Mouse (Mus musculus): ENCODE measurements at regions not wholly inside any gene's neighbourhood (a gene's known extent, or its start where the extent isn't known, plus 50 kb on each side); places are given as distances from the start of the nearest gene placed in this dataset.

DNA sequence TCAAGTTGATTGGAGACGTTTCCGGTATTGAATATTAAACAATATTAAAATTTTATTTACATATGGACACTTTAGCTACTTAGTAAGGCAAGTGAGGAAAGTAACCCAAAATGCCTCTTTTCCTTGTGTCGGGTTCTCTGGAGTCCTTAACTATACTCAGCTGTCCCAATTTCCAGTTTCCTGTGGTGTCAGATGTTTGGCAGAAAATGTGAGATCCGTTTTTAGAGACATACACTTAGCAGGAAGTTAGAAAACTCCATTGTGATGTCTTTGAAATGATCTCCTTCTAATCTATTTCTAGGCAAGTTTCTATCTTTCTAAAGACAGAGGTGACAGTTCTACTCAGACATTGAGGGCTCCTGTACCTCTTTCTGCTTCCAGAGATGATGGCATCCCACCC, 168.9 kb upstream of the Plcxd3 start:
- no peak for DNase-seq (ENCODE audit: low read depth, low spot score)

DNA sequence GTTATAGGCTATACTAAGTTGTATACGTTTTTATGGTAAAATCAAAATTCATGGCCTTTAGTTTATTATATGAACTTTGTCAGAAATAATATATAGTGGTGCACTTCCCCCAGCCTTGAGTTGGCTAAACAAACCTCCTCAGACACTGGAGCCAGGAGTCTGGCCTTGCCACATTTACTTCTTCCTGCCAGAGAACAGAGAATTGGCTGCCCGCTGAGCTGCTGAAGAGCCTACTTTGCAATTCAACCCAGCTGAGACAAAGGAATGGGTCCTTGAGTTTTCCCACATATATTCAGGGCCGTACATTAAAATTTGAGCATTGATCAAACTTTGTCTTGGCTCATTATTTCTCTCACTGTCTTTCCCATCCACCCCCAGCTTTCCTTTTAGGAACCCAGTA, 161.9 kb upstream of the Plcxd3 start:
- peak; percentile 50 for DNase-seq (ENCODE audit: low read depth, low spot score)

DNA sequence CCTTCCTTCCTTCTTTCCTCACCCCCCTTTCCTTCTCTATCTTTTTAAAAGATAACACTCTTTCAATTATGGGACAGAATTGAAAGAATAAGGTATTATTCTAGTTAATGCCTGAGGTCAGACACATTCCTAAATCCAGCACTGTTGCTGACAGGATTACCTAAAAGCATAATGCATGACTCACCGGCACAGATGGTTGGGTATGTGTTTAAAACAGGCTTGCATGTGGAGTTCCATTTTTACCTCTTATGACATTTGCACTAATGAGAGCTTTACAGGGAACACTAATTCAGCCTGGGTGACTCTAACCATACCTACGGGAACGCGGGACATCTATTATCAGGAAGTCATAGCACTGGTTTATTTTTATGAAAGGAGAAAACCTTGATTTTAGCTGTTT, 156.2 kb upstream of the Plcxd3 start:
- no peak for DNase-seq (ENCODE audit: low read depth, low spot score)

DNA sequence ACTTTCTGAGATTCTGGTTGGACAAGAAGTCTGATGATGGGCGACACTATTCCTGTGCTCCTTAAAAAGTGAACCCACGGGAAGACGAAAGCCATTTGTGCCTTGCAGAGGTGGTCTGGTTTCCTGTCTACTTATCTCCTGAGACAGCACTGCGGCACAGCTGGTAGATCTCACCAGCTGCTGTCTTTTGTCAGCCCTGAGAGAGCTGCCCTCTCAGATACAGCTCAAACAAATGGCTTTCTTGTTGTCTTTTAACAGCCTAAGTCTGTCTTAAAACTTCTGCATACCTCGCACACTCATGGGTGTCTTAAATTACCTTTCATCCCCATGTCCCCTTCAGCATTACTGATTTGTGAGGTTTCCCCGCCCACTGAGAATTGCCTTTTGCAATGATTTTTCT, 147.2 kb upstream of the Plcxd3 start:
- no peak for DNase-seq (ENCODE audit: low read depth, low spot score)

DNA sequence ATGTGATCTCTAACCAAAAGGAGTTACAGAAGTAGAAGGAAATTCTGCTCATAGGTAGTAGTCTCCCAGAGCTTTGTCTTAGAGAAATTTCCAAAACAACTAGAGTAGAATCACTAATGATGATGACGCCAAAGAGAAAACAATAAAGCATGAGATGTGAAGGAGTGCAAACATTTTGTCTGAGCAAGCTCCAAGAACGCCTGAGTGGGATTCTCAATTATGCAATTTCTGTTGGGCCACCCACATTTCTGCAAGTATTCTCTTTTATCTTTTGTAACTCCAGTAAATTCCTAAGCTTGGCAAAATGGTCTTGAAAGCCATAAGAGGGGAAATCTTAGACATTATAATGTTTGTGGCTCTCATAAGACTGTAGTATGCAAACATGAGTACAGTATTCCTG, 134.6 kb upstream of the Plcxd3 start:
- DNase-seq (ENCODE audit: low read depth, low spot score) = no peak

DNA sequence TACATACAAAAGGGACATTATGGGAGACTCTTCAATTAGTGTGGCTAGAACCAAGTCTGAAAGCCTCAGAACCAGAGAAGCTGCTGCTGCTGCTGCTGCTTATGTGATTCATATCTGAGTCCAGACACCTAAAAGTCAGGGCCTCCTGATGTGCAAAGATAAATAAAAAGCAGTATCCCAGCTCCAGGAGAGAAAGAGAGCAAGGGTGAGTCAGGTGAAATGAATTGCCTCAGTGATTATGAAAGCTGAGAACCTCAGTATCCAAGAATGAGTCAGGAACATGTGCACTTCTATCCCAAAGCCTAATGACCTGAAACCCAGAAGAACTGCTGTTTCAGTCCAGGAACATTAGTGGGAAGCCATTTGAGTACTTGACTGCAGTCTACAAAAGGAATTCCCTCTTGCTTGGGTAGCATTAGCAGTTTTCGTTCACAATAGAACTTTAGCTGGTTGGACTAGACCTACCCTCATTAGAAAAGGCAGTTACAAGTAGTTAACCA, 127.6 kb upstream of the Plcxd3 start:
- no peak for DNase-seq (ENCODE audit: low read depth, low spot score)

DNA sequence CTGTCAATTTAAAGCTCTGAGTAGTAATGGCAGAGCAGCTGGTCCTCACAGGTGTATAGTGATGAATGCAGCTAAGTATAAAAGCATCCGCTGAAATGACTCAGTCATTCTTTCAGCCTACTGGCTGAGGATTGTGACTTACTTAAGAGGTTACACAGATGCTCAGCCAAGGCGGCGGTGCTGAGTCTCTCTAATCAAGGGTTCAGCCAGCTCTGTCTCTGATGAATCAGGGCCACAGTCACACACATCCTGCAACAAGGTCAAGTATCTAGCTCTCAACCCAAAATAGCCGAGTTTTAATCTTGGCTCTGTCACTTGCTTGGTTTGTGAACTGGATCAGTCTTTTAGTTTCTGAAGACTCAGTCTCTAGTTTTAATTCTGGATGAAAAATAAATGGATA, 110.7 kb upstream of the Plcxd3 start:
- no peak for DNase-seq (ENCODE audit: low read depth, low spot score)

DNA sequence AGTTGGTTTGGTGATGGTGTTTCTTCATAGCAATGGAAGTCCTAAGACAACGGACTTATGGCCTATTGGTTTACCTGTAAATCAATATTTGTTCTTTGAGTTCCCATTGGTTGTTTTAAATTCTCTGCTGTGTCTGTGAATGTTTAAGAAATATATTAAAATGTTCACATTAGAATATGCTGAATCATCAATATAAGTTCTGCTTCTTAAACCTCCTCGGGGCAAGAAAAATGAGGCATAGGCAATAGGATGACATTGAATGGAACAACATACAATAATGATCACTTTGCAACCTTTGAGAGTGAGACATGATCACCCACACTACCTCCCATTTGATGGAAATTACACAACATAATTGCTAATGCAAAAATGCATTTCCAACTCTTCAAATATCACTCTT, 105.5 kb upstream of the Plcxd3 start:
- DNase-seq (ENCODE audit: low read depth, low spot score) = no peak

DNA sequence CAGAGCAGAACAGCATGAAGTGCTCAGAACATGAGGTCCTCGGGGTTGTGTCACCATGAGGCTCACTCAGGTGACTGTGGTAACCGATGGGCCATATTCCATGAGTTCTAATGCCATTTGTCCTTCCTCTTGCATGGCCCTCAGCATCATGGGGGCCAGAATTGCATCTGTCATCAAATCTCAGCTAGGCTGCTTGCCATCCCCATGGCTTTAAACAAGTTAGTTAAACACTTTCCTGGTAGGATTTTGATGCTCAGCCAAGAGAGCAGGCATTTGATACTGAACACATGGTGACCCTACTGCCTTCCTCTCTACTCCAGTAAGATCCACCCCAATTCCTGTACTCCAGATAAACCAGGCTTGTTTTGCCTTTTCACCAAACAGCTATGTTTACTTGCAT, 98.3 kb upstream of the Plcxd3 start:
- no peak for DNase-seq (ENCODE audit: low read depth, low spot score)

DNA sequence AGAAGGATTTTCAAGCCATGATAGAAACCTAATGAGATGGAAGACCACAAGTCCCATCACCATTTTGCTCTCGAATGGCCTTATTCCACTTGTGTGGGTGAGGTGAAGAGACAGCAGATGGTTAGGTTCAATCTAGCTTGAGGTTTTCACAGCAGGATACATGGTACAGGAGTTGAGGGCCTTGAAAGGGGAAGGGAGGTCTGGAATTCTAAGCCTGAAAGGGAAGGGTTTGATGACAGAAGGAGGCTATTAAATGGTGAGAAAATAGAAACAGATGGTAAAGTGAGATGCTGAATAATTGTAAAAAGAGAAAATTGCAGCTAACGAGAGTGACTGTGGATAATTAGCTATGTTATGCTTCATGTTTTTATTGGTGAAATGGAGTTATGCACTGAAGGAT, 67.8 kb upstream of the Plcxd3 start:
- DNase-seq (ENCODE audit: low read depth, low spot score) = no peak

DNA sequence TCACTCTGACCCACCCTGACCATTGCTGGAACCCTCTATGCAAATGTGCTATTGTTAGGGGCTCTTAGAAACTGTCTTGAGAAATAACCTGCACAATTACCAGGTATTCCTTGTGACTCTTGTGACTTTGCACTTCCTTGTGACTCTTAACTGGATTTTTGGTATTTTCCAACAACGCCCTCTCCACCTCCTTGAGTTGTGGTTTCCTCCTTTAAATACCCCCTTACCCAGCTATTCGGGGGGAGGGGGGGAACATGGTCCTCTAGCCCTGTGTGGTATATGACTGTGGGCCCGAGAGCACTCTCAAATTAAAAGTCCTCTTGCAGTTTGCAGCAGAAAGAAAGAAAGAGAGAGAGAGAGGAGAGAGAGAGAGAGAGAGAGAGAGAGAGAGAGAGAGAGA, 61.6 kb upstream of the Plcxd3 start:
- DNase-seq (ENCODE audit: low read depth, low spot score) = peak; percentile 61

DNA sequence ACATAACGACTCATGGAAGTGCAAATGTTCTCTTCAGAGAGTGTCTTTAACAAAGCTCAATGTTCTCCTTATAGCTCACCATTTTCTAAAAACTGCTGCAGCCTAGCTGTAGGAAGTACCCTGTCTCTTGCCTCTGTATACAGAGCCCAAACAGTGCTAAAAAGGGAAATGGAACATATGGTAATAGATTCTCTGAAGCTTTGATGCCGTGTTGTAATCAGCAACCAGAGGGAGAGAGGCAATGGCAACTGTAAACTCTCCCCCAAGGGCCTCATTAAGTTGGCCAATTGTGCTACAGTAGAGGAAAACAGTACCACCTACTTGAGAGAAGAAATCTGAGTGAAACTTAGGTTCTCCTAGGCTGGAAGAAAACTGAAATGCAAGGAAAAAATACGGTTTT, 59.4 kb upstream of the Plcxd3 start:
- DNase-seq (ENCODE audit: low read depth, low spot score) = no peak

Measured in ZHBTc4 (cell line).